ENCODE assay signal across 11 mouse cellular contexts in genomic region chr3:84647616-84648015, GRCm38 (mm10). TPM values are rescaled to one million over a fixed set of nuclear protein-coding genes. Genes with fewer than 3 reads are reported as not detected.
DNase-seq lines count a peak whose midpoint lies in the region; ATAC-seq lines count a peak whose summit lies in the region.
"Had no signal": no experiment of that assay in that cellular context is flagged by ENCODE, and none has a peak within 500 bp of the region (broad histone marks: within the 10 kb centered on the region; RNA-seq: fewer than 3 reads in every experiment).

No protein-coding gene starts in this region.

- H3K9me3 ChIP-seq in heart, embryonic 13.5 days: no peaks in the 10 kb centered on the region
- H3K9me3 ChIP-seq in forebrain, embryonic 14.5 days (replicated peaks; ENCODE audit: control insufficient read depth, low read length): no peaks in the 10 kb centered on the region
- H3K9me3 ChIP-seq: limb, embryonic 12.5 days had no signal

- H3K36me3 ChIP-seq in heart, embryonic 13.5 days: no peaks in the 10 kb centered on the region
- no peaks in the 10 kb centered on the region for H3K36me3 ChIP-seq in forebrain, embryonic 14.5 days (ENCODE audit: control insufficient read depth, insufficient read depth, low read length)
- H3K36me3 ChIP-seq: limb, embryonic 12.5 days had no signal

- H3K27ac ChIP-seq in heart, embryonic 13.5 days (replicated peaks): peak overlapping the region; percentile 48
- H3K27ac ChIP-seq in forebrain, embryonic 14.5 days (ENCODE audit: low read depth, low read length): no peak overlapping the region
- H3K27ac ChIP-seq: kidney, postnatal 0 days; limb, embryonic 12.5 days had no signal

- H3K27me3 ChIP-seq in heart, embryonic 13.5 days (replicated peaks): no peaks in the 10 kb centered on the region
- no peaks in the 10 kb centered on the region for H3K27me3 ChIP-seq in forebrain, embryonic 14.5 days (replicated peaks; ENCODE audit: control insufficient read depth, insufficient read depth, low read length)

- 0 out of 2 replicates have a peak overlapping the region, but pooled peaks have one; percentile 16 for H3K4me2 ChIP-seq in heart, embryonic 13.5 days
- H3K4me2 ChIP-seq in forebrain, embryonic 14.5 days (ENCODE audit: low read length): no peak overlapping the region
- H3K4me2 ChIP-seq: limb, embryonic 12.5 days had no signal

- no peak overlapping the region for H3K4me3 ChIP-seq in heart, embryonic 13.5 days
- H3K4me3 ChIP-seq in forebrain, embryonic 14.5 days (ENCODE audit: low read depth, low read length): no peak overlapping the region
- H3K4me3 ChIP-seq: limb, embryonic 12.5 days had no signal

- peaks cover 13% of the 10 kb centered on the region for H3K4me1 ChIP-seq in heart, embryonic 13.5 days
- H3K4me1 ChIP-seq in forebrain, embryonic 14.5 days (ENCODE audit: control insufficient read depth, insufficient read depth, low read length): 0 out of 2 replicates have a peak, but pooled peaks cover 4% of the 10 kb centered on the region
- H3K4me1 ChIP-seq: limb, embryonic 12.5 days had no signal

- 0 out of 2 replicates have a peak, but pooled peaks have one; percentile 38 for ATAC-seq in heart, embryonic 13.5 days (ENCODE audit: extremely low read depth, insufficient number of reproducible peaks, low FRiP score, low TSS enrichment)
- ATAC-seq in forebrain, embryonic 14.5 days: no peak
- no peak for ATAC-seq in CD4-positive, CD25-positive, alpha-beta regulatory T cell, adult 4 months

- H3K9ac ChIP-seq in heart, embryonic 13.5 days: no peak overlapping the region
- H3K9ac ChIP-seq in forebrain, embryonic 14.5 days (ENCODE audit: low read length): no peak overlapping the region
- H3K9ac ChIP-seq: limb, embryonic 12.5 days had no signal

- 27% methylated on average over 4 of the region's 4 CpGs for WGBS in heart, embryonic 13.5 days
- WGBS in forebrain, embryonic 14.5 days: 18% methylated on average over 4 of the region's 4 CpGs

- DNase-seq in heart, adult 18-20 months: no peak
- peak; percentile 48 for DNase-seq in ovary, adult 18-20 months (ENCODE audit: low spot score)
- no peak for DNase-seq in ovary, postnatal 14 days (ENCODE audit: low spot score)
- DNase-seq in forebrain, embryonic 14.5 days (ENCODE audit: low spot score): peak; percentile 61
- no peak for DNase-seq in layer of hippocampus, postnatal 10 days (ENCODE audit: low spot score in 2 of 2)
- DNase-seq in lung, postnatal 14 days: no peak
- DNase-seq: thymus, adult 2 months had no signal

RNA-seq across cellular contexts. Expression of gene Tmem154, which starts 18.4 kb away (rescaled TPM):
- polyA plus RNA-seq in heart, embryonic 13.5 days (2015; fragmentation: Nextera tagmentation; extraction: Ambion mirVana): 0.76 and 0.98 TPM in 2 replicates
- 1 to 10 TPM; 1.7 to 1.9 TPM for total RNA-seq in heart, adult 18-20 months (2021)
- polyA plus RNA-seq in forebrain, embryonic 14.5 days (2014; fragmentation: Nextera tagmentation; extraction: Ambion mirVana): 0.95 and 0.96 TPM in 2 replicates
- polyA plus RNA-seq in CD4-positive, CD25-positive, alpha-beta regulatory T cell, adult 4 months (2017; shearing (Covaris generic)): 100 to 1,000 TPM; 140 to 141 TPM
- 1 to 10 TPM in 1 of 2 experiments, under 1 TPM in 1; 0.96 to 1.2 TPM for total RNA-seq in layer of hippocampus, postnatal 10 days (2021)

RNA-seq across cellular contexts. Expression of gene Tigd4, which starts 54.2 kb away (rescaled TPM):
- polyA plus RNA-seq in heart, embryonic 13.5 days (2015; fragmentation: Nextera tagmentation; extraction: Ambion mirVana): 0.05 and 0.06 TPM in 2 replicates
- not detected for total RNA-seq in heart, adult 18-20 months (2021)
- not detected in 2 replicates for polyA plus RNA-seq in forebrain, embryonic 14.5 days (2014; fragmentation: Nextera tagmentation; extraction: Ambion mirVana)
- polyA plus RNA-seq in CD4-positive, CD25-positive, alpha-beta regulatory T cell, adult 4 months (2017; shearing (Covaris generic)): not detected
- total RNA-seq in layer of hippocampus, postnatal 10 days (2021): under 1 TPM; 0.14 to 0.16 TPM
- polyA plus RNA-seq: thymus, adult 2 months had no signal

Comparison
In these comparisons a context has a peak if more than half of its experiments do, and no peak if none do; other contexts are left out.
1. DNase-seq: peak in ovary, adult 18-20 months (single experiment) and forebrain, embryonic 14.5 days (single experiment); none in heart, adult 18-20 months (0 of 2), ovary, postnatal 14 days (single experiment), layer of hippocampus, postnatal 10 days (0 of 2) and lung, postnatal 14 days (single experiment).
2. RNA of gene Tmem154, which starts 18.4 kb away (polyA plus RNA-seq): 140 to 141 TPM in CD4-positive, CD25-positive, alpha-beta regulatory T cell, adult 4 months; 0.76 to 0.98 TPM in heart, embryonic 13.5 days and 0.95 to 0.96 TPM in forebrain, embryonic 14.5 days; every median in the first group is over 10 times any median in the second.